Mouse (Mus musculus): ENCODE measurements around the gene Aldh1a3. TPM values are rescaled to one million over a fixed set of nuclear protein-coding genes. Genes with fewer than 3 reads are reported as not detected.

The Aldh1a3 gene
- polyA plus RNA-seq, 1 experiment from 2014 or later = 1.4 TPM

GRCm38 (mm10) chr7:66348588-66348987 is 78.7 kb downstream of the Aldh1a3 start:
- Histone ChIP-seq H3K4me3 (ENCODE audit: low read depth, low read length) (no peak overlapping the region), H3K9me3 (replicated peaks; ENCODE audit: control insufficient read depth, low read length, poor library complexity, severe bottlenecking) (no peaks in the 10 kb centered on the region), H3K36me3 (ENCODE audit: control insufficient read depth, insufficient read depth, low read length) (no peaks in the 10 kb centered on the region), H3K4me1 (ENCODE audit: control insufficient read depth, insufficient read depth, low read length) (peaks cover 5% of the 10 kb centered on the region; the same call in 1 of the 2 replicates), H3K4me2 (ENCODE audit: low read length) (no peak overlapping the region), H3K27ac (ENCODE audit: low read length) (no peak overlapping the region), H3K9ac (ENCODE audit: low read depth, low read length) (no peak overlapping the region), H3K27me3 (ENCODE audit: control insufficient read depth, insufficient read depth, low read depth, low read length) (no peaks in the 10 kb centered on the region)
- no peak for ATAC-seq
- WGBS = 74% methylated on average over 10 of the region's 10 CpGs

- Histone ChIP-seq H3K4me3 (ENCODE audit: low read depth, low read length) (no peak overlapping the region), H3K4me1 (ENCODE audit: control insufficient read depth, insufficient read depth, low read length) (peaks cover 5% of the 10 kb centered on the region; the same call in 1 of the 2 replicates), H3K9me3 (replicated peaks; ENCODE audit: control insufficient read depth, low read length, poor library complexity, severe bottlenecking) (no peaks in the 10 kb centered on the region), H3K9ac (ENCODE audit: low read depth, low read length) (peak overlapping the region; percentile 18; the same call in 1 of the 2 replicates), H3K27ac (ENCODE audit: low read length) (0 out of 2 replicates have a peak overlapping the region, but pooled peaks have one; percentile 4), H3K27me3 (ENCODE audit: control insufficient read depth, insufficient read depth, low read depth, low read length) (no peaks in the 10 kb centered on the region), H3K36me3 (ENCODE audit: control insufficient read depth, insufficient read depth, low read length) (no peaks in the 10 kb centered on the region), H3K4me2 (ENCODE audit: low read length) (0 out of 2 replicates have a peak overlapping the region, but pooled peaks have one; percentile 7)
- 43% methylated on average over 9 of the region's 9 CpGs for WGBS
- ATAC-seq = peak; percentile 78; the same call in 1 of the 2 replicates
Measured at GRCm38 (mm10) chr7:66346959-66347663, 80.2 kb downstream of the Aldh1a3 start.

- H3K9me3 ChIP-seq (replicated peaks; ENCODE audit: control insufficient read depth, low read length, poor library complexity, severe bottlenecking) = no peaks in the 10 kb centered on the region
- no peaks in the 10 kb centered on the region for H3K27me3 ChIP-seq (ENCODE audit: control insufficient read depth, insufficient read depth, low read depth, low read length)
- H3K9ac ChIP-seq (ENCODE audit: low read depth, low read length) = no peak overlapping the region
- no peak for ATAC-seq
- WGBS = 86% methylated on average over 5 of the region's 5 CpGs
- peaks cover 5% of the 10 kb centered on the region; the same call in 1 of the 2 replicates for H3K4me1 ChIP-seq (ENCODE audit: control insufficient read depth, insufficient read depth, low read length)
- H3K4me3 ChIP-seq (ENCODE audit: low read depth, low read length) = no peak overlapping the region
- no peaks in the 10 kb centered on the region for H3K36me3 ChIP-seq (ENCODE audit: control insufficient read depth, insufficient read depth, low read length)
- H3K27ac ChIP-seq (ENCODE audit: low read length) = no peak overlapping the region
- H3K4me2 ChIP-seq (ENCODE audit: low read length) = no peak overlapping the region
Measured at GRCm38 (mm10) chr7:66343307-66343706, 84.0 kb downstream of the Aldh1a3 start.

- Histone ChIP-seq H3K4me3 (ENCODE audit: low read depth, low read length) (no peak overlapping the region), H3K4me1 (ENCODE audit: control insufficient read depth, insufficient read depth, low read length) (peaks cover 5% of the 10 kb centered on the region; the same call in 1 of the 2 replicates), H3K9ac (ENCODE audit: low read depth, low read length) (no peak overlapping the region), H3K4me2 (ENCODE audit: low read length) (no peak overlapping the region), H3K9me3 (replicated peaks; ENCODE audit: control insufficient read depth, low read length, poor library complexity, severe bottlenecking) (no peaks in the 10 kb centered on the region), H3K27ac (ENCODE audit: low read length) (no peak overlapping the region), H3K36me3 (ENCODE audit: control insufficient read depth, insufficient read depth, low read length) (no peaks in the 10 kb centered on the region), H3K27me3 (ENCODE audit: control insufficient read depth, insufficient read depth, low read depth, low read length) (no peaks in the 10 kb centered on the region)
- ATAC-seq = no peak
- 76% methylated on average over 6 of the region's 6 CpGs for WGBS
Measured at GRCm38 (mm10) chr7:66342831-66343230, 84.5 kb downstream of the Aldh1a3 start.

GRCm38 (mm10) chr7:66342323-66342722 is 85.0 kb downstream of the Aldh1a3 start:
- H3K9me3 ChIP-seq (replicated peaks; ENCODE audit: control insufficient read depth, low read length, poor library complexity, severe bottlenecking) = no peaks in the 10 kb centered on the region
- no peak for ATAC-seq
- WGBS = 35% methylated on average over 4 of the region's 4 CpGs

More at GRCm38 (mm10) chr7:66342323-66342722, 85.0 kb downstream of the Aldh1a3 start:
- H3K27ac ChIP-seq (ENCODE audit: low read length) = no peak overlapping the region
- H3K4me3 ChIP-seq (ENCODE audit: low read depth, low read length) = no peak overlapping the region
- no peak overlapping the region for H3K4me2 ChIP-seq (ENCODE audit: low read length)
- no peak overlapping the region for H3K9ac ChIP-seq (ENCODE audit: low read depth, low read length)
- H3K4me1 ChIP-seq (ENCODE audit: control insufficient read depth, insufficient read depth, low read length) = peaks cover 3% of the 10 kb centered on the region; the same call in 1 of the 2 replicates
- no peaks in the 10 kb centered on the region for H3K27me3 ChIP-seq (ENCODE audit: control insufficient read depth, insufficient read depth, low read depth, low read length)
- H3K36me3 ChIP-seq (ENCODE audit: control insufficient read depth, insufficient read depth, low read length) = no peaks in the 10 kb centered on the region

Small RNA genes lying within 50 kb of the gene (microRNA-seq; reads per million reads assigned to microRNA genes)
- not detected for gene Mir7057

Other genes starting within 250 kb of the Aldh1a3 start
- gene Gm10974, start 61.6 kb downstream of the Aldh1a3 start, polyA plus RNA-seq (2015; fragmentation: Nextera tagmentation; extraction: Ambion mirVana) = not detected in 2 replicates
- 2.8 and 3.4 TPM in 2 replicates for gene Lrrk1, start 39.2 kb downstream of the Aldh1a3 start, polyA plus RNA-seq (2015; fragmentation: Nextera tagmentation; extraction: Ambion mirVana)

Measured in midbrain, embryonic 16.5 days (tissue).